Mouse (Mus musculus) subcutaneous adipose tissue, adult 2 months (tissue): ENCODE data around the gene Stmn1. TPM values are rescaled to one million over a fixed set of nuclear protein-coding genes. Genes with fewer than 3 reads are reported as not detected.

Experiments used
- polyA plus RNA-seq: library from polyadenylated mRNA; depleted of rRNA; stranded (reverse); fragments of >200 nt; gene quantifications from 2 replicates; pipeline ENCODE4 v1.2.3, GENCODE M21; 2012; ENCODE audit warnings: low replicate concordance; rRNA removed

The Stmn1 gene
- polyA plus RNA-seq, result 4.7 and 11.7 TPM in 2 replicates

GRCm38 (mm10) chr4:134468215-134468575 lies at the start of gene Stmn1:
Stmn1 (plus strand) TSS chr4:134468320.

GRCm38 (mm10) chr4:134496595-134497210 lies 28.6 kb downstream of the Stmn1 start, which contains the start of gene Paqr7:
Paqr7 (plus strand) TSS chr4:134496697.

GRCm38 (mm10) chr4:134510845-134511411 lies 42.8 kb downstream of the Stmn1 start, which contains the start of gene Aunip:
Aunip (plus strand) TSS chr4:134510999.

Other genes with a start within 250 kb of the Stmn1 start
- 1.5 TPM in 1 of 2 replicates, not detected in the other for gene Catsper4, start 240.9 kb upstream of the Stmn1 start, polyA plus RNA-seq
- gene Cnksr1, start 229.9 kb upstream of the Stmn1 start, polyA plus RNA-seq, result 0.36 and 8.3 TPM in 2 replicates
- gene E130218I03Rik, start 224.7 kb upstream of the Stmn1 start, polyA plus RNA-seq, result 0.06 TPM in 1 of 2 replicates, not detected in the other
- 6.6 and 14.5 TPM in 2 replicates for gene Zfp593, start 222.7 kb upstream of the Stmn1 start, polyA plus RNA-seq
- gene Gm30191, start 221.4 kb upstream of the Stmn1 start, polyA plus RNA-seq, result not detected in 2 replicates
- gene Grrp1, start 214.2 kb upstream of the Stmn1 start, polyA plus RNA-seq, result 29.8 and 36.0 TPM in 2 replicates
- 4.9 and 8.5 TPM in 2 replicates for gene Pdik1l, start 180.4 kb upstream of the Stmn1 start, polyA plus RNA-seq
- 0.60 TPM in 1 of 2 replicates, not detected in the other for gene Trim63, start 153.2 kb upstream of the Stmn1 start, polyA plus RNA-seq
- gene Slc30a2, start 125.1 kb upstream of the Stmn1 start, polyA plus RNA-seq, result 0.11 and 0.46 TPM in 2 replicates
- 0.20 and 0.82 TPM in 2 replicates for gene Extl1, start 84.5 kb upstream of the Stmn1 start, polyA plus RNA-seq
- 25.4 and 27.1 TPM in 2 replicates for gene Pafah2, start 72.0 kb upstream of the Stmn1 start, polyA plus RNA-seq
- 21.2 and 66.3 TPM in 2 replicates for gene Paqr7, start 28.4 kb downstream of the Stmn1 start, polyA plus RNA-seq
- gene Aunip, start 42.7 kb downstream of the Stmn1 start, polyA plus RNA-seq, result 0.23 and 0.71 TPM in 2 replicates
- gene Mtfr1l, start 67.1 kb downstream of the Stmn1 start, polyA plus RNA-seq, result 155 and 174 TPM in 2 replicates
- 35.7 and 65.0 TPM in 2 replicates for gene Selenon, start 83.8 kb downstream of the Stmn1 start, polyA plus RNA-seq
- 6.9 and 14.0 TPM in 2 replicates for gene Man1c1, start 236.0 kb downstream of the Stmn1 start, polyA plus RNA-seq